Mouse (Mus musculus): ENCODE results near the gene Uba6.

- TF ChIP-seq CTCF (IDR thresholded peaks at IDR 0.05; ENCODE audit: low read depth, low read length) (no peak), POLR2A (IDR thresholded peaks at IDR 0.05; ENCODE audit: extremely low read depth, insufficient read depth, low read length) (no peak)
These were observed 73.6 kb downstream of the Uba6 start for GRCm38 (mm10) chr5:86098988-86099387.

Measured in liver, adult 2 months (tissue).